Mouse (Mus musculus): ENCODE data around the gene Ruvbl1.

The Ruvbl1 gene

GRCm38 (mm10) chr6:88465181-88465920, at the start of gene Ruvbl1:
Gene Ruvbl1, plus strand, starts transcription at chr6:88465409.
- DNase-seq (ENCODE audit: low spot score), result peak; percentile 97

- no peak for DNase-seq (ENCODE audit: low spot score)
These were observed 49.0 kb upstream of the Ruvbl1 start for GRCm38 (mm10) chr6:88416130-88416758.

- DNase-seq (ENCODE audit: low spot score), result peak; percentile 81
These were observed 34.0 kb upstream of the Ruvbl1 start for GRCm38 (mm10) chr6:88431202-88431601.

- DNase-seq (ENCODE audit: low spot score), result no peak
These were observed 29.6 kb upstream of the Ruvbl1 start for GRCm38 (mm10) chr6:88435609-88436008.

GRCm38 (mm10) chr6:88439056-88439455, 26.2 kb upstream of the Ruvbl1 start:
- no peak for DNase-seq (ENCODE audit: low spot score)

GRCm38 (mm10) chr6:88442551-88442950, 22.7 kb upstream of the Ruvbl1 start:
- DNase-seq (ENCODE audit: low spot score), result no peak

GRCm38 (mm10) chr6:88443446-88443845, 21.8 kb upstream of the Ruvbl1 start:
- DNase-seq (ENCODE audit: low spot score), result peak; percentile 64

GRCm38 (mm10) chr6:88444076-88444750, 21.0 kb upstream of the Ruvbl1 start:
- no peak for DNase-seq (ENCODE audit: low spot score)

- no peak for DNase-seq (ENCODE audit: low spot score)
These were observed 19.5 kb upstream of the Ruvbl1 start for GRCm38 (mm10) chr6:88445661-88446060.

- DNase-seq (ENCODE audit: low spot score), result peak; percentile 90
These were observed 18.9 kb upstream of the Ruvbl1 start, which contains the start of gene Eefsec for GRCm38 (mm10) chr6:88446063-88447002. Gene Eefsec, minus strand, starts transcription at chr6:88446539.

- DNase-seq (ENCODE audit: low spot score), result no peak
These were observed 17.8 kb upstream of the Ruvbl1 start for GRCm38 (mm10) chr6:88447454-88447853.

GRCm38 (mm10) chr6:88454545-88454944, 10.7 kb upstream of the Ruvbl1 start:
- no peak for DNase-seq (ENCODE audit: low spot score)

- DNase-seq (ENCODE audit: low spot score), result no peak
These were observed 4.7 kb downstream of the Ruvbl1 start for GRCm38 (mm10) chr6:88469878-88470277.

GRCm38 (mm10) chr6:88480421-88480820, 15.2 kb downstream of the Ruvbl1 start:
- no peak for DNase-seq (ENCODE audit: low spot score)

GRCm38 (mm10) chr6:88483111-88483510, 17.9 kb downstream of the Ruvbl1 start:
- DNase-seq (ENCODE audit: low spot score), result peak; percentile 62

- no peak for DNase-seq (ENCODE audit: low spot score)
These were observed 18.7 kb downstream of the Ruvbl1 start for GRCm38 (mm10) chr6:88483913-88484312.

- DNase-seq (ENCODE audit: low spot score), result no peak
These were observed 20.2 kb downstream of the Ruvbl1 start for GRCm38 (mm10) chr6:88485378-88485777.

- DNase-seq (ENCODE audit: low spot score), result peak; percentile 84
These were observed 21.7 kb downstream of the Ruvbl1 start for GRCm38 (mm10) chr6:88486893-88487292.

- no peak for DNase-seq (ENCODE audit: low spot score)
These were observed 23.8 kb downstream of the Ruvbl1 start for GRCm38 (mm10) chr6:88489026-88489425.

- DNase-seq (ENCODE audit: low spot score), result no peak
These were observed 24.6 kb downstream of the Ruvbl1 start for GRCm38 (mm10) chr6:88489834-88490233.

GRCm38 (mm10) chr6:88490629-88491354, 25.6 kb downstream of the Ruvbl1 start:
- DNase-seq (ENCODE audit: low spot score), result no peak
